Mouse (Mus musculus) E14TG2a.4 (cell line): Measurements from ENCODE around the gene Twf2.

Source experiments
- CTCF ChIP-seq: conservative IDR thresholded peaks from 2 replicates; pipeline ENCODE4 v1.5.1; 2014; ENCODE audit warnings: low read length
- NANOG ChIP-seq: IDR thresholded peaks from 2 replicates; pipeline ENCODE4 v1.6.1; 2014; ENCODE audit warnings: borderline replicate concordance, low read length, mixed read lengths
- POU5F1 ChIP-seq: IDR thresholded peaks from 2 replicates; pipeline ENCODE4 v1.6.1; 2014; ENCODE audit warnings: low read length, borderline replicate concordance

- no peak for TF ChIP-seq CTCF
- TF ChIP-seq POU5F1: no peak
- no peak for TF ChIP-seq NANOG
Measured at GRCm38 (mm10) chr9:106192024-106192423, 10.9 kb upstream of the Twf2 start.
